Mouse (Mus musculus) midbrain, embryonic 15.5 days (tissue): ENCODE data around the gene 4930404H24Rik. TPM values are rescaled to one million over a fixed set of nuclear protein-coding genes. Genes with fewer than 3 reads are reported as not detected.

Experiments
- ATAC-seq: fragments of 200-750 bp; cut with Nextera tagmentation; replicated peaks from 2 replicates; pipeline ENCODE4 v1.8.0; 2017; ENCODE audit warnings: moderate TSS enrichment
- H3K27ac ChIP-seq: fragments of 300-500 bp; sonication (generic); 2 replicates; pipeline ENCODE4 v1.5.1; 2015; ENCODE audit warnings: mild to moderate bottlenecking, inconsistent platforms
- H3K27me3 ChIP-seq: fragments of 300-500 bp; sonication (generic); replicated peaks from 2 replicates; pipeline ENCODE4 v1.6.1; 2015; ENCODE audit warnings: inconsistent platforms
- H3K36me3 ChIP-seq: fragments of 300-500 bp; sonication (generic); replicated peaks from 2 replicates; pipeline ENCODE4 v1.6.1; 2015; ENCODE audit warnings: inconsistent platforms
- H3K4me1 ChIP-seq: fragments of 300-500 bp; sonication (generic); 2 replicates; pipeline ENCODE4 v1.6.1; 2015; ENCODE audit warnings: inconsistent platforms
- H3K4me2 ChIP-seq: fragments of 300-500 bp; sonication (generic); 2 replicates; pipeline ENCODE4 v1.6.1; 2015; ENCODE audit warnings: inconsistent platforms, mild to moderate bottlenecking, moderate library complexity
- H3K4me3 ChIP-seq: fragments of 300-500 bp; sonication (generic); 2 replicates; pipeline ENCODE4 v1.5.1; 2015; ENCODE audit warnings: mild to moderate bottlenecking, inconsistent platforms
- H3K9ac ChIP-seq: fragments of 300-500 bp; sonication (generic); 2 replicates; pipeline ENCODE4 v1.6.1; 2015; ENCODE audit warnings: mild to moderate bottlenecking, inconsistent platforms
- H3K9me3 ChIP-seq: fragments of 300-500 bp; sonication (generic); 2 replicates; pipeline ENCODE4 v1.6.1; 2016; ENCODE audit warnings: inconsistent platforms
- WGBS: fragments of 180-500 bp; shearing (Covaris S2); methylation state at CpG from one replicate; pipeline ENCODE4 v1.1.7; 2015; ENCODE audit warnings: mixed read lengths; 5-methylcytosine and 5-hydroxymethylcytosine counted together
- polyA plus RNA-seq: library from polyadenylated mRNA; unstranded; fragments of >200 nt; fragmentation: Nextera tagmentation; extraction: Ambion mirVana; gene quantifications from 2 replicates; pipeline ENCODE4 v1.2.1, GENCODE M21; 2015

The 4930404H24Rik gene
- polyA plus RNA-seq, 1 experiment from 2014 or later: not detected

- no peak overlapping the region for H3K4me2 ChIP-seq
- no peaks in the 10 kb centered on the region for H3K9me3 ChIP-seq
- peaks cover 50% of the 10 kb centered on the region for H3K4me1 ChIP-seq
- H3K9ac ChIP-seq: 0 out of 2 replicates have a peak overlapping the region, but pooled peaks have one; percentile 4
- peak overlapping the region; percentile 55 for H3K27ac ChIP-seq
- no peak for ATAC-seq
- no peak overlapping the region for H3K4me3 ChIP-seq
- no peaks in the 10 kb centered on the region for H3K36me3 ChIP-seq
- no peaks in the 10 kb centered on the region for H3K27me3 ChIP-seq
- 16% methylated on average over 13 of the region's 13 CpGs for WGBS
Measured at GRCm38 (mm10) chr2:153496898-153497297, 4.3 kb downstream of the 4930404H24Rik start.

GRCm38 (mm10) chr2:153499154-153499553 is 6.6 kb downstream of the 4930404H24Rik start:
- H3K4me1 ChIP-seq: peaks cover 34% of the 10 kb centered on the region
- H3K27me3 ChIP-seq: no peaks in the 10 kb centered on the region
- no peak for ATAC-seq
- no peak overlapping the region for H3K4me3 ChIP-seq
- H3K9me3 ChIP-seq: no peaks in the 10 kb centered on the region
- 60% methylated on average over 4 of the region's 4 CpGs for WGBS
- no peaks in the 10 kb centered on the region for H3K36me3 ChIP-seq
- no peak overlapping the region for H3K4me2 ChIP-seq
- H3K9ac ChIP-seq: no peak overlapping the region
- H3K27ac ChIP-seq: no peak overlapping the region

- no peaks in the 10 kb centered on the region for H3K27me3 ChIP-seq
- 90% methylated on average over 5 of the region's 5 CpGs for WGBS
- ATAC-seq: no peak
Measured at GRCm38 (mm10) chr2:153506385-153506784, 13.8 kb downstream of the 4930404H24Rik start.

GRCm38 (mm10) chr2:153507969-153508368 is 15.4 kb downstream of the 4930404H24Rik start:
- Histone ChIP-seq H3K27ac (no peak overlapping the region), H3K4me2 (no peak overlapping the region), H3K4me1 (peaks cover 48% of the 10 kb centered on the region), H3K9me3 (no peaks in the 10 kb centered on the region), H3K9ac (no peak overlapping the region), H3K36me3 (no peaks in the 10 kb centered on the region), H3K27me3 (no peaks in the 10 kb centered on the region), H3K4me3 (no peak overlapping the region)
- peak; percentile 8; the same call in 1 of the 2 replicates for ATAC-seq
- WGBS: 91% methylated on average over 2 of the region's 2 CpGs

More at GRCm38 (mm10) chr2:153506385-153506784, 13.8 kb downstream of the 4930404H24Rik start:
- Histone ChIP-seq H3K27ac (no peak overlapping the region), H3K4me3 (no peak overlapping the region), H3K9me3 (no peaks in the 10 kb centered on the region), H3K36me3 (no peaks in the 10 kb centered on the region), H3K4me1 (peaks cover 33% of the 10 kb centered on the region), H3K9ac (no peak overlapping the region), H3K4me2 (no peak overlapping the region)

- Histone ChIP-seq H3K4me2 (no peak overlapping the region), H3K36me3 (no peaks in the 10 kb centered on the region), H3K9me3 (no peaks in the 10 kb centered on the region), H3K27ac (peak overlapping the region; percentile 5; the same call in 1 of the 2 replicates), H3K27me3 (no peaks in the 10 kb centered on the region), H3K4me1 (peaks cover 48% of the 10 kb centered on the region), H3K9ac (no peak overlapping the region), H3K4me3 (no peak overlapping the region)
- WGBS: 51% methylated on average over 3 of the region's 3 CpGs
- ATAC-seq: peak; percentile 21; the same call in 1 of the 2 replicates
Measured at GRCm38 (mm10) chr2:153508405-153508804, 15.8 kb downstream of the 4930404H24Rik start.

GRCm38 (mm10) chr2:153509211-153510029 is 16.8 kb downstream of the 4930404H24Rik start:
- ATAC-seq: peak; percentile 58
- peak overlapping the region; percentile 78 for H3K27ac ChIP-seq
- no peaks in the 10 kb centered on the region for H3K9me3 ChIP-seq
- H3K36me3 ChIP-seq: no peaks in the 10 kb centered on the region
- peak overlapping the region; percentile 32; the same call in 1 of the 2 replicates for H3K4me2 ChIP-seq
- no peaks in the 10 kb centered on the region for H3K27me3 ChIP-seq
- 11% methylated on average over 17 of the region's 18 CpGs for WGBS
- peaks cover 49% of the 10 kb centered on the region for H3K4me1 ChIP-seq
- H3K9ac ChIP-seq: peak overlapping the region; percentile 29
- H3K4me3 ChIP-seq: no peak overlapping the region; the same call in 1 of the 2 replicates

- no peak; the same call in 1 of the 2 replicates for ATAC-seq
- H3K27me3 ChIP-seq: no peaks in the 10 kb centered on the region
- no peak overlapping the region for H3K9ac ChIP-seq
- H3K27ac ChIP-seq: peak overlapping the region; percentile 78; the same call in 1 of the 2 replicates
- H3K36me3 ChIP-seq: no peaks in the 10 kb centered on the region
- no peak overlapping the region for H3K4me3 ChIP-seq
- H3K4me2 ChIP-seq: no peak overlapping the region
- no peaks in the 10 kb centered on the region for H3K9me3 ChIP-seq
- whole genome bisulfite sequencing: 84% methylated on average over 8 of the region's 8 CpGs
- H3K4me1 ChIP-seq: peaks cover 51% of the 10 kb centered on the region
Measured at GRCm38 (mm10) chr2:153510136-153510535, 17.5 kb downstream of the 4930404H24Rik start.

DNA sequence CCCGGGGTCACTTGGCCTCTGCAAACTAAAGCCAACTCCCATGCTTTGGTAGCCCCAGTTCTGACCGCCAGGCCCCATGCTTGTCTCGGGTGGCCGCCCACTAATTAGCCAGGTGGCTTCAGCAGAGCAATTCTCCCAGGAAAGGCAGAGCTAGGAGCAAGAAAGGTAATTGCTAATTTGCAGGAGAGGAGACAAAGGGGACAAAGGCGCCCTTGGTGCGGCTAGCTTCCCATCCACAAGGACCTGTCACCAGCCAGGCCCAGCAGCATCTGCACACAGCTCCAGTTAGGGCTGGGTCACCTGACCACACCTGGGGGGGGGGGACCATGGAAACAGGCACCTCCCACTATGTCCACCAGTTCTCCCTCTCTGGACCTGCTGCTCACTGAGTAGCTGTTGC is 19.0 kb downstream of the 4930404H24Rik start:
- Histone ChIP-seq H3K27me3 (no peaks in the 10 kb centered on the region), H3K4me2 (no peak overlapping the region), H3K36me3 (no peaks in the 10 kb centered on the region), H3K9me3 (no peaks in the 10 kb centered on the region), H3K4me1 (peaks cover 57% of the 10 kb centered on the region), H3K9ac (no peak overlapping the region), H3K4me3 (no peak overlapping the region), H3K27ac (no peak overlapping the region)
- 43% methylated on average over 6 of the region's 6 CpGs for WGBS
- ATAC-seq: no peak

- no peak overlapping the region for H3K4me2 ChIP-seq
- peaks cover 58% of the 10 kb centered on the region for H3K4me1 ChIP-seq
- H3K36me3 ChIP-seq: no peaks in the 10 kb centered on the region
- no peak overlapping the region for H3K27ac ChIP-seq
- WGBS: 80% methylated on average over 14 of the region's 14 CpGs
- H3K9me3 ChIP-seq: no peaks in the 10 kb centered on the region
- no peak overlapping the region for H3K9ac ChIP-seq
- ATAC-seq: no peak
- H3K4me3 ChIP-seq: no peak overlapping the region
- no peaks in the 10 kb centered on the region for H3K27me3 ChIP-seq
Measured at GRCm38 (mm10) chr2:153512416-153513323, 20.1 kb downstream of the 4930404H24Rik start.

DNA sequence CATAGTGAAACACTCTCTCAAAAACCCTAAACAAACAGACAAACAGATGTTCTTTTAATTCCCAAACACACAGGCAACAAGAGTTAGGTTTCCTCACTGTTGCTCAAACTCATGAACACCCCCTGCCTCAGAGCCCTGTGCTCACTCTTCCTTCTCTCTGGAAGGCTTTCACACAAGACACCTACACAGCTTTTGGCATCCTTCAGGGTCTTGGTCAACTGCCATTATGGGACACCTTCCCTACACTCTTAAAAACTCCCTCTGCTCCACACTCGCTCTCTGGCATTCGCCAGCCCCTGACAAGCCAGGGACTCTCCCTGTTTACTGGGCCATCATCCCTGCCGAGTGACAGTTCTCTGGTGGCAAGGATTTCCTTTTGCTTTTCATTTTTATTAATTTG is 21.4 kb downstream of the 4930404H24Rik start:
- Histone ChIP-seq H3K4me2 (no peak overlapping the region), H3K4me3 (no peak overlapping the region), H3K36me3 (no peaks in the 10 kb centered on the region), H3K4me1 (peaks cover 47% of the 10 kb centered on the region), H3K27me3 (no peaks in the 10 kb centered on the region), H3K9ac (no peak overlapping the region), H3K27ac (no peak overlapping the region), H3K9me3 (no peaks in the 10 kb centered on the region)
- 93% methylated on average over 3 of the region's 3 CpGs for WGBS
- no peak for ATAC-seq

- Histone ChIP-seq H3K36me3 (no peaks in the 10 kb centered on the region), H3K27ac (no peak overlapping the region), H3K9me3 (no peaks in the 10 kb centered on the region), H3K4me2 (no peak overlapping the region), H3K4me3 (no peak overlapping the region), H3K27me3 (no peaks in the 10 kb centered on the region), H3K9ac (no peak overlapping the region), H3K4me1 (peaks cover 39% of the 10 kb centered on the region)
- WGBS: 81% methylated on average over 14 of the region's 14 CpGs
- no peak for ATAC-seq
Measured at GRCm38 (mm10) chr2:153514497-153515380, 22.1 kb downstream of the 4930404H24Rik start.
